Mouse (Mus musculus) heart, embryonic 11.5 days (tissue): Measurements from ENCODE around the gene Sipa1l3. TPM values are rescaled to one million over a fixed set of nuclear protein-coding genes. Genes with fewer than 3 reads are reported as not detected.

Experiments
- ATAC-seq: fragments of 200-750 bp; cut with Nextera tagmentation; replicated peaks from 2 replicates; pipeline ENCODE4 v1.8.0; 2017; ENCODE audit warnings: moderate library complexity; ENCODE audit not compliant: insufficient number of reproducible peaks, low FRiP score, low TSS enrichment
- H3K27ac ChIP-seq: fragments of 300-500 bp; sonication (generic); 2 replicates; pipeline ENCODE4 v1.5.1; 2014; ENCODE audit warnings: mild to moderate bottlenecking, low read depth, low read length
- H3K27me3 ChIP-seq: fragments of 300-500 bp; sonication (generic); 2 replicates; pipeline ENCODE4 v1.6.1; 2014; ENCODE audit warnings: mild to moderate bottlenecking, low read length, mixed read lengths; ENCODE audit not compliant: control insufficient read depth, insufficient read depth
- H3K36me3 ChIP-seq: fragments of 300-500 bp; sonication (generic); 2 replicates; pipeline ENCODE4 v1.6.1; 2014; ENCODE audit warnings: mild to moderate bottlenecking, low read length, moderate library complexity, mixed read lengths; ENCODE audit not compliant: control insufficient read depth, insufficient read depth
- H3K4me1 ChIP-seq: fragments of 300-500 bp; sonication (generic); 2 replicates; pipeline ENCODE4 v1.6.1; 2014; ENCODE audit warnings: low read length; ENCODE audit not compliant: control insufficient read depth, insufficient read depth
- H3K4me2 ChIP-seq: fragments of 300-500 bp; sonication (generic); 2 replicates; pipeline ENCODE4 v1.6.1; 2014; ENCODE audit warnings: mild to moderate bottlenecking, moderate library complexity
- H3K4me3 ChIP-seq: fragments of 300-500 bp; sonication (generic); 2 replicates; pipeline ENCODE4 v1.5.1; 2014; ENCODE audit warnings: low read depth, low read length
- H3K9ac ChIP-seq: fragments of 300-500 bp; sonication (generic); 2 replicates; pipeline ENCODE4 v1.6.1; 2014; ENCODE audit warnings: mild to moderate bottlenecking, low read depth, low read length, moderate library complexity
- H3K9me3 ChIP-seq: fragments of 300-500 bp; sonication (generic); replicated peaks from 2 replicates; pipeline ENCODE4 v1.6.1; 2016; ENCODE audit warnings: low read length; ENCODE audit not compliant: control insufficient read depth
- WGBS: fragments of 180-500 bp; shearing (Covaris S2); extraction: QIAGEN DNeasy Blood & Tissue Kit; methylation state at CpG from one replicate; pipeline ENCODE4 v1.1.7; 2014; ENCODE audit not compliant: insufficient replicate concordance; 5-methylcytosine and 5-hydroxymethylcytosine counted together
- polyA plus RNA-seq: library from polyadenylated mRNA; unstranded; fragments of >200 nt; fragmentation: Nextera tagmentation; extraction: Ambion mirVana; gene quantifications from 2 replicates; pipeline ENCODE4 v1.2.1, GENCODE M21; 2014

Gene Sipa1l3
- polyA plus RNA-seq, 1 experiment from 2014 or later, result 4.8 TPM

DNA sequence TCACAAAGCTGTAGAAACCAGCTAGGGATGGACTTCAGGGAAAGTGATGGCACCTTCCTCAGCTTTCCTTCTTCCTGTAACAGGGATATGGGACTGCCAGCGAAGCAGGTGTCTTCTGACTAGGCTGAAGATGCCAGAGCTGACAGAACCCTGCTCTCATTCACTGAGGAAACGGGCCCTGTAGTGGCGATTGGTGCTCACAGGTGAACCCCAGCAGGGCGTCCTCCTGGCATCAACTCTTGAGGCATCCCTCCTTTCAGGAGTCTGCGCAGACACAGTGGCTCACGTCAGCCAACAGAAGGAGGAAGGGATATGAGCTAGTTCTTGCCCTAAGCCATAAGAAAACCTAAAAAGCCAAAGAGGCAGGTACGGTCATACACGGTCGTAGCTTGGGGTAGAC is 17.2 kb downstream of the Sipa1l3 start:
- Histone ChIP-seq H3K4me2 (no peak overlapping the region), H3K4me3 (no peak overlapping the region), H3K36me3 (no peaks in the 10 kb centered on the region), H3K9ac (no peak overlapping the region), H3K27ac (no peak overlapping the region), H3K9me3 (no peaks in the 10 kb centered on the region), H3K4me1 (peaks cover 8% of the 10 kb centered on the region; the same call in 1 of the 2 replicates), H3K27me3 (peaks cover 45% of the 10 kb centered on the region)
- WGBS, result 89% methylated on average over 9 of the region's 9 CpGs
- no peak for ATAC-seq

DNA sequence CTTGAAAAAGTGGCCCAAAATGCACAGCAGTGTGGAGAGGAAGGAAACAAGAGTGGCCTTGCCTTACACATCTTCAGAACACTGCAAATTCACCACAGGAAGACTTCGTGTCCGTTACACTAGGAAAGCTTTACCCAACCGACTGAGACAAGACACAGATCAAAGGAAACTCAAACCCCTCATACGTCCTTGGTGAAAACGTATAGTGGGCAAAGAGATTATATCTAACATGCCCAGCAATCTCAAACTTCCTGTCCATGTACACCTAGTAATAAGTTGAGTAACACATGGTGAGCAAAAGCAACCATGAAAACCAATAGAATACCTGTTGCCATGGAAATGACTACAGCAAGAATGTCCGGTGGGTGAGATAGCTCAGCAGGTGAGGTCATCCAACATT is 19.4 kb downstream of the Sipa1l3 start:
- WGBS, result 80% methylated on average over 6 of the region's 6 CpGs
- H3K27me3 ChIP-seq, result peaks cover 35% of the 10 kb centered on the region

GRCm38 (mm10) chr7:29496953-29497590 is 21.4 kb downstream of the Sipa1l3 start:
- H3K4me1 ChIP-seq, result no peaks in the 10 kb centered on the region
- no peak overlapping the region for H3K4me2 ChIP-seq
- no peaks in the 10 kb centered on the region for H3K36me3 ChIP-seq
- peaks cover 30% of the 10 kb centered on the region for H3K27me3 ChIP-seq
- WGBS, result 77% methylated on average over 10 of the region's 10 CpGs
- H3K4me3 ChIP-seq, result no peak overlapping the region
- ATAC-seq, result no peak
- no peak overlapping the region for H3K27ac ChIP-seq
- H3K9me3 ChIP-seq, result no peaks in the 10 kb centered on the region
- no peak overlapping the region for H3K9ac ChIP-seq

More for the DNA sequence above, 19.4 kb downstream of the Sipa1l3 start:
- Histone ChIP-seq H3K4me2 (no peak overlapping the region), H3K9ac (no peak overlapping the region), H3K4me3 (no peak overlapping the region), H3K27ac (no peak overlapping the region), H3K9me3 (no peaks in the 10 kb centered on the region), H3K36me3 (no peaks in the 10 kb centered on the region), H3K4me1 (0 out of 2 replicates have a peak, but pooled peaks cover under 1% of the 10 kb centered on the region)
- ATAC-seq, result no peak

DNA sequence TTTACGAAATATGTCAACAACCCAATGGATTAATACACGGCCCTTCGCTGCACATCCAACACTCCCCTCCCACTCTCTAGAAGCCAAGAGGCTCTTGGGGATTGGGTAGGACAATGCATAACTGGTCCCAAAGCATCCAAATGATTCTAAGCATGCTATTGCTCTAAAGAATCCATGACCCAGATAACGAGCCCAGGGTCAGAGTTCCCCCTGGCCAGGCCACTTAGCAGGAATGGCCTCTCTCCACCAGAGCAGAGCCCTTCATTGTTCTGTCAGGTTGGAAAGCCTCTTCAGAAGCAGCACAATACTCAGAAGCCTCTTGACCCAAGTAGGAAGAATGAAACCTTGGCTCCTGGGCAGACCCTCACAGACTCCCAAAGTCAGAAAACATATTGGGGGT is 22.1 kb downstream of the Sipa1l3 start:
- no peak for ATAC-seq
- Histone ChIP-seq H3K9ac (no peak overlapping the region), H3K4me2 (no peak overlapping the region), H3K9me3 (no peaks in the 10 kb centered on the region), H3K27me3 (peaks cover 30% of the 10 kb centered on the region), H3K27ac (no peak overlapping the region), H3K4me1 (no peaks in the 10 kb centered on the region), H3K4me3 (no peak overlapping the region), H3K36me3 (no peaks in the 10 kb centered on the region)
- WGBS, result 64% methylated on average over 4 of the region's 4 CpGs

GRCm38 (mm10) chr7:29495880-29496279 is 22.6 kb downstream of the Sipa1l3 start:
- no peak overlapping the region for H3K27ac ChIP-seq
- 69% methylated on average over 4 of the region's 4 CpGs for WGBS
- H3K9me3 ChIP-seq, result no peaks in the 10 kb centered on the region
- no peak for ATAC-seq
- H3K4me3 ChIP-seq, result no peak overlapping the region
- H3K36me3 ChIP-seq, result no peaks in the 10 kb centered on the region
- no peaks in the 10 kb centered on the region for H3K4me1 ChIP-seq
- no peak overlapping the region for H3K4me2 ChIP-seq
- no peak overlapping the region for H3K9ac ChIP-seq
- peaks cover 29% of the 10 kb centered on the region for H3K27me3 ChIP-seq

GRCm38 (mm10) chr7:29494854-29495253 is 23.6 kb downstream of the Sipa1l3 start:
- WGBS, result 87% methylated on average over 11 of the region's 11 CpGs
- Histone ChIP-seq H3K36me3 (no peaks in the 10 kb centered on the region), H3K9ac (no peak overlapping the region), H3K4me3 (no peak overlapping the region), H3K9me3 (no peaks in the 10 kb centered on the region), H3K27me3 (peaks cover 31% of the 10 kb centered on the region), H3K4me1 (no peaks in the 10 kb centered on the region), H3K27ac (no peak overlapping the region), H3K4me2 (no peak overlapping the region)
- no peak for ATAC-seq

- peaks cover 33% of the 10 kb centered on the region for H3K27me3 ChIP-seq
- H3K9ac ChIP-seq, result no peak overlapping the region
- H3K4me2 ChIP-seq, result no peak overlapping the region
- WGBS, result 76% methylated on average over 5 of the region's 5 CpGs
- no peak overlapping the region for H3K4me3 ChIP-seq
- no peaks in the 10 kb centered on the region for H3K9me3 ChIP-seq
- H3K4me1 ChIP-seq, result no peaks in the 10 kb centered on the region
- no peak for ATAC-seq
- no peaks in the 10 kb centered on the region for H3K36me3 ChIP-seq
- no peak overlapping the region for H3K27ac ChIP-seq
Measured at GRCm38 (mm10) chr7:29494015-29494414, 24.4 kb downstream of the Sipa1l3 start.

GRCm38 (mm10) chr7:29492992-29493391 is 25.4 kb downstream of the Sipa1l3 start:
- Histone ChIP-seq H3K4me2 (no peak overlapping the region), H3K36me3 (no peaks in the 10 kb centered on the region), H3K4me3 (no peak overlapping the region), H3K9me3 (no peaks in the 10 kb centered on the region), H3K27me3 (peaks cover 41% of the 10 kb centered on the region), H3K27ac (no peak overlapping the region), H3K4me1 (no peaks in the 10 kb centered on the region), H3K9ac (no peak overlapping the region)
- no peak for ATAC-seq
- 79% methylated on average over 1 of the region's 1 CpGs for WGBS

- H3K4me3 ChIP-seq, result no peak overlapping the region
- no peaks in the 10 kb centered on the region for H3K9me3 ChIP-seq
- 60% methylated on average over 3 of the region's 3 CpGs for WGBS
- H3K36me3 ChIP-seq, result no peaks in the 10 kb centered on the region
- no peaks in the 10 kb centered on the region for H3K4me1 ChIP-seq
- no peak overlapping the region for H3K27ac ChIP-seq
- H3K4me2 ChIP-seq, result no peak overlapping the region
- peaks cover 41% of the 10 kb centered on the region for H3K27me3 ChIP-seq
- H3K9ac ChIP-seq, result no peak overlapping the region
- ATAC-seq, result no peak
Measured at GRCm38 (mm10) chr7:29491861-29492260, 26.6 kb downstream of the Sipa1l3 start.
